Mouse (Mus musculus): Measurements from ENCODE around the gene Slc4a4.

- TF ChIP-seq TCF12 (IDR thresholded peaks at IDR 0.05; ENCODE audit: insufficient read depth, poor library complexity, severe bottlenecking) = no peak
- no peak for TF ChIP-seq MAX (IDR thresholded peaks at IDR 0.05; ENCODE audit: low read depth)
- no peak for TF ChIP-seq POLR2A (IDR thresholded peaks at IDR 0.05; ENCODE audit: insufficient read length, low read depth)
- no peak for TF ChIP-seq REST (IDR thresholded peaks at IDR 0.05; ENCODE audit: insufficient read depth, insufficient read length)
- no peak for TF ChIP-seq TCF3 (IDR thresholded peaks at IDR 0.05; ENCODE audit: insufficient read length, low read depth)
These were observed 89.1 kb downstream of the Slc4a4 start for GRCm38 (mm10) chr5:88975694-88976093.
